Mouse (Mus musculus) olfactory bulb, adult 2 months (tissue): ENCODE measurements around the gene 9130019O22Rik. TPM values are rescaled to one million over a fixed set of nuclear protein-coding genes. Genes with fewer than 3 reads are reported as not detected.
"Not testable (repeated sequence)": the region's sequence is repeated elsewhere in the genome, so short reads cannot be mapped to it uniquely, and the experiment has no call there.

Experiments
- H3K27ac ChIP-seq: fragments of 200-500 bp; 2 replicates; pipeline ENCODE4 v1.5.1; 2012; ENCODE audit warnings: low read depth, low read length; ENCODE audit not compliant: insufficient read depth
- H3K4me1 ChIP-seq: fragments of 200-500 bp; 2 replicates; pipeline ENCODE4 v1.6.1; 2012; ENCODE audit warnings: low read length; ENCODE audit not compliant: control insufficient read depth, insufficient read depth
- H3K4me3 ChIP-seq: fragments of 200-500 bp; 2 replicates; pipeline ENCODE4 v1.5.1; 2012; ENCODE audit warnings: mild to moderate bottlenecking, low read depth, low read length, moderate library complexity; ENCODE audit not compliant: insufficient read depth
- CTCF ChIP-seq: fragments of 200-500 bp; IDR thresholded peaks from 2 replicates; pipeline ENCODE4 v1.5.1; 2012; ENCODE audit warnings: low read depth, mild to moderate bottlenecking, low read length, moderate library complexity; ENCODE audit not compliant: insufficient read depth
- POLR2A ChIP-seq: fragments of 200-500 bp; IDR thresholded peaks from 2 replicates; pipeline ENCODE4 v1.6.1; 2012; ENCODE audit warnings: mild to moderate bottlenecking, low read depth, low read length, moderate library complexity; ENCODE audit not compliant: insufficient read depth
- WGBS: fragments of 180-500 bp; shearing (Covaris S2); methylation state at CpG from one replicate; pipeline ENCODE4 v1.1.7; 2018; 5-methylcytosine and 5-hydroxymethylcytosine counted together
- polyA plus RNA-seq: library from polyadenylated mRNA; stranded (reverse); fragments of >200 nt; gene quantifications from 2 replicates; pipeline ENCODE4 v1.2.4, GENCODE M21; 2012; ENCODE audit warnings: low replicate concordance; ENCODE audit not compliant: missing spikeins, insufficient read depth, insufficient read length

9130019O22Rik gene
- polyA plus RNA-seq, 1 experiment: not detected

DNA sequence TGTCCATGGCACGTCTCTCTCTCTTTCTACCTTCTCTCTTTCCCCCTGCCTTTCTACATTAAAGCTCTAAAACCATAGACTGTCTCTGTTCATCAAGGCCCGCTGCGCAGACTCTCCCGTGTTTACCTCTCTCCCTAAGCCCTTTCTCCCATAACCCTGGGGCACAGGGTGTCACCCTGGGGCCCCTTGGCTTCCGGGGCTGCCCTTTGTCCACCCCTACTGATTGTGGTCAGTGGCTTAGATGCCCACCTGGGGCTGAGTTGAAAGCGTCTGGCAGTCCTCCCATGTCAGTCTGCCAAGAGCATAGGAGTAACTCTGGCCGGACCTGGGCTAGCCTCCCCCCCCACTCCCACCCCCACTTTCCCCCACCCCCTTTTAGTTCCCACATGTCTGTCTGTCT lies 3.3 kb upstream of the 9130019O22Rik start:
- Histone ChIP-seq H3K4me1 (peaks cover 17% of the 10 kb centered on the region), H3K4me3 (no peak overlapping the region), H3K27ac (no peak overlapping the region)
- no peak for TF ChIP-seq CTCF
- no peak for TF ChIP-seq POLR2A
- 66% methylated on average over 7 of the region's 7 CpGs for WGBS

DNA sequence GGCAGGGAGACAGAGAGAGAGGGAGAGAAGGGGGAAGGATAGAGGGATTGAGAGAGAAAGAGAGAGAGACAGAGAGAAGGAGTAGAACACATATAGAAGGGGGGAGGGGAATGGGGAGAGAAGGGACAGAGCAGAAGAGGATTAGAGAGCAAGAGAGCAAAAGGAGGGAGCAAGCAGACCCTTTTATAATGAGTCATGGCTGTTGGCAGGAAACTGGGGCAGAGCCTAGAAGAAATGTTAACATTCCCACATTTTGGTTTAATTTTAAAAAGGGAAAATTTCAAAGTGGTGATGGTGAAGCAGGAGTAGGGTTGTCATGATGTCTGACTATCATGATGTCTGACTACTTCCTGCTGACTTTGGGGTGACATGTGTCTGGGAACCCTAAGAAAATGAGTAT lies 1.2 kb upstream of the 9130019O22Rik start:
- not testable (repeated sequence) for H3K4me3 ChIP-seq, H3K27ac ChIP-seq

DNA sequence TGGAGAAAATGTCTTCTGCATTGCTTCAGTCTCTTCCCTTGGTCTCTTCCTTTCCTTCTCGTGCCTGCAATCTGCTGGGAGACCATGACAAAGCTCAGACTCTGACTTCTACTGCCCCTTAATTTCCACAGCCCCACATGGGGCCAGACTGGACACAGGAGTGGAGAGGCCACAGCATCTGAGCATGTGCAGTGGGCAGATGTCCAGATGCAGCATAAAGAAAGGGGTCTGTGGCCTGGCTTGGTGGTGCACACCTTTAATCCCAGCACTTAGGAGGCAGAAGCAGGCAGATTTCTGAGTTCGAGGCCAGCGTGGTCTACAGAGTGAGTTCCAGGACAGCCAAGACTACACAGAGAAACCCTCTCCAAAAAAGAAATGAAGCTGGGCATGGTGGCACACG lies 1.4 kb downstream of the 9130019O22Rik start:
- 94% methylated on average over 4 of the region's 4 CpGs for WGBS
- not testable (repeated sequence) for H3K4me1 ChIP-seq, H3K27ac ChIP-seq, H3K4me3 ChIP-seq

More for the DNA sequence above, 1.2 kb upstream of the 9130019O22Rik start:
- H3K4me1 ChIP-seq: peaks cover 17% of the 10 kb centered on the region

DNA sequence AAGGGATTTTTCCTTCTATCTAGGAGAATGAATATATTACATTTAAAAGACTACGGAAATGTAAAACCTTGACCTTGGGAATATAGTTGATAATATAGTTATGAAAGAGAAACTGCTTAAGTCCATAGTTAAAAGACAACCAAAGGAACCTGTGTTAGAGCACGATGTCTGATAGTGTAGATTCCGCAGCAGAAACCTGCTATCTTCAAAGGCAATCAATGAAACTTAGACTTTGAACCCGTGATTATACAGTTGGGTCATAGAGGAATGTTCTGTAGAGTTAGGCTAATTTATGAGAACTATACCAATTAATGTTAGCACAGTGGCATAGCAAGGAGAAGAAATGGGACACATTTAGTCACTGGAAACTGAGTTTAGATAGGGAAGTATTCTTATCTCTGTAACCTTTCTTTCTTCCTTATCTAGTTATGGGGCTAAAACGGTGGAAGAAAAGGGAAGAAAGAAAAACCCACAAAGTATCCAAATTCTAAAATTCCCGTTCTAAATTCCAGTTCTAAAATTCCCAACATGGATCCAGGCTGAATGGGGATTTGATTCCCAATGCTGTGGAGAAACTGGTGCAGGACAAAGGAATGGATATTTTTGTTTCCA lies 8.6 kb downstream of the 9130019O22Rik start:
- 82% methylated on average over 6 of the region's 6 CpGs for WGBS
- H3K27ac ChIP-seq: no peak overlapping the region
- no peak overlapping the region for H3K4me3 ChIP-seq
- no peak for TF ChIP-seq CTCF
- no peak for TF ChIP-seq POLR2A
- H3K4me1 ChIP-seq: peaks cover 7% of the 10 kb centered on the region; the same call in 1 of the 2 replicates

DNA sequence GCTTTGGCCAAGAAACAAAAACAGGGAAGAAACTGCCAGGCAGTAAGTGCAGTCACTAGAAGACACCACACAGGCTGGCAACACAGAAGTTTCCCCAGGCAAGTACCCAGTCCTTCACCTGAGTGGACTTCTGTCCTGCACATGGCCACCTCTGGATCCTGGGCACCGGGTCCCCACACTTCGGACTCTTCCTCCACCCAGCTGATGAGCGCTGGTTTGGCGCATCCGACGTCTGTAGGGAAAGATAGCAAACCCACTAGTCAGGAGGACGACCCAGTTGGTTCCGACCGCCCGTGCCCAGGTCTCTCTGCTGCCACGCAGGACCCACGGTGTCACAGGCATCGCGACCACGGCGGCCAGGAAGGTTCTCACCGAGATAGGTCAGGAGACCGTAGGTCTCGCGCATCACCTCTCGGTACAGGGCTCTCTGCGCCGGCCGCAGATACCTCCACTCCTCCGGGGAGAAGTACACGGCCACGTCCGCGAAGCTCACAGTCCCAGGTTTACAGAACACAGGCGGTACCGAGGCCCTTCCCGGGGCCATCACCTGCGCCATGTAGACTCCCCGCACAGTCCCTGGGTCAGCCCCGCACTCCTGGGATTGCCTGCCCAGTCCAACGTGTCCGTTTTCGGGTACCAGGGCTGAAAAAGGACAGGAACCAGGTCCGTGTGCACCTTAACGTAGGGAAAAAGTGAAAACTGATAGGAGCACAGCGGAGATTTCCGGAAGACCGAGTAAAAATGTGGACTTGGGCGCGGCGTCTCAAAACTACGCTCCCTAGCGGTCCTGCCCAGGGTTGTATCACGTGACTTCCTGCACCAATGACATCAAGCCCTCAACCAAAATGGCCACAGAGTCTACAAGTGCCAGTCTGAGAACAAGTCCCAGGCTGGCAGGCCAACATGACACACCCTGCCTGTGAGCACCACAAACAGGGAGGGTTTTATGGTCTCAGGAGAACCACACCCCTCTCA lies 11.4 kb downstream of the 9130019O22Rik start, which contains the start of gene Zfp747:
TSS of gene Zfp747 (minus strand) at position 780 of the 975 bp plus-strand sequence.
- Histone ChIP-seq H3K4me3 (peak within 1 kb of the TSS; percentile 85), H3K27ac (0 out of 2 replicates have a peak within 1 kb of the TSS, but pooled peaks have one; percentile 54)
- TF ChIP-seq POLR2A (peak; percentile 66), CTCF (peak; percentile 54; the same call in 1 of the 2 replicates)
- 1% methylated on average over 49 of the region's 49 CpGs for WGBS
- H3K4me1 ChIP-seq: not testable (repeated sequence)

DNA sequence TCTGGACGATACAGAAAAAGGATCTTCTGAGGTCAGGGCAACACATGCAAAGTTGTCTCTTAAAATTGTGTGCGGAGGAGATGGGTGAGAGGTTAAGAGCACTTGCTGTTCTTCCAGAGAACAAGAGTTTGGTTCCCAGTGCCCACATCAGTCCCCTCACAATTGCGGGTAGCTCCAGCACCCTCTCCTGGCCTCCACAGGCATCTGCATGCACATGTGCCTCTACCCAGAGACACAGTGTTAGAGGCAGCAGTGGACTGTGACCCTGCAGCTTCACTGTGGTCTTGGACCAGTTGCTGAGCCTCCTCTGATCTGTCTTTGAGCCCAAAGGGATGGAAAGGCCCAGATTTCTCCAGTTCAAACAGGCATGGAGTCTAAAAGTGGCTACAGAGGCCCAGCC lies 15.1 kb downstream of the 9130019O22Rik start:
- 88% methylated on average over 3 of the region's 3 CpGs for WGBS
- H3K4me3 ChIP-seq, H3K4me1 ChIP-seq, H3K27ac ChIP-seq: not testable (repeated sequence)

DNA sequence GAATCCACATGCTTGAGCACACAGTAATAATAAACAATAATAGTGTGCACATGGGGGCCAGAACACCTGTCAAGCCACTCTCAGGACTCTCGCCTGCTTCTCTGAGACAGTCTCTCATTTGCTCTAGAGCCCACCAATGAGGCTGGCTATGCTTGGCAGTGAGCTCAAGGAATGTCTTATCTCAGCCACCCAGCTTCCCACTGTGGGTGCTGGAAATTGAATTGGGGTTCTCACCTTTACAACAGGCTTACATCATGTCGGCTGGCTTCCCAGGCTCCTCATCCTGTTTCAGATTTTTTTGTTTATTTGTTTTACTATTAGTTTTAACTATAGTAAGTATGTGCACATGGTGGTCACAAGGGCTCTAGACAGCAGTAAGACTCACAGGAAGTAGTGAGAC lies 15.8 kb downstream of the 9130019O22Rik start:
- Histone ChIP-seq H3K4me3 (no peak overlapping the region), H3K4me1 (peaks cover 7% of the 10 kb centered on the region; the same call in 1 of the 2 replicates), H3K27ac (no peak overlapping the region)
- no peak for TF ChIP-seq CTCF
- TF ChIP-seq POLR2A: no peak
- WGBS: 89% methylated on average over 2 of the region's 2 CpGs

DNA sequence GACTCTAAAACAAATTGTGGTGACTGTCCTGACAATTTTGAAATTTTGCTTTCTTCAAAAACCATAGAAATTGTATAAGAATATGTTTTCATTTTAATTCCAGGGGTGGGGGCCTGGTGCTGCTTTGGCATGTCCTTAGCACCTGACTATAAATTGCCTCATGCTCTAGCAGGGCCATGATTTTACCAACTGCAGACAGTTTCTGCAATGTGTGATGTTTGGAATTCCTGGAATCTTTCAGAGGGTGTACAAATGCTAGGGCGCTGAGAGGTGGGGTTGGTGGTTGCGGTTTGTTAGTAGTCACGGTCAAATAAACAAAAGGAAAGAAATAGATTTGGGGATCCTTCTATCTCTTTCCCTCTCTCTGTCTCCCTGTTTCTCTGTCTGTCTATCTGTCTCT lies 20.7 kb downstream of the 9130019O22Rik start:
- H3K27ac ChIP-seq: no peak overlapping the region
- 91% methylated on average over 3 of the region's 3 CpGs for WGBS
- peaks cover 10% of the 10 kb centered on the region for H3K4me1 ChIP-seq
- TF ChIP-seq CTCF (no peak), POLR2A (no peak)
- no peak overlapping the region for H3K4me3 ChIP-seq

DNA sequence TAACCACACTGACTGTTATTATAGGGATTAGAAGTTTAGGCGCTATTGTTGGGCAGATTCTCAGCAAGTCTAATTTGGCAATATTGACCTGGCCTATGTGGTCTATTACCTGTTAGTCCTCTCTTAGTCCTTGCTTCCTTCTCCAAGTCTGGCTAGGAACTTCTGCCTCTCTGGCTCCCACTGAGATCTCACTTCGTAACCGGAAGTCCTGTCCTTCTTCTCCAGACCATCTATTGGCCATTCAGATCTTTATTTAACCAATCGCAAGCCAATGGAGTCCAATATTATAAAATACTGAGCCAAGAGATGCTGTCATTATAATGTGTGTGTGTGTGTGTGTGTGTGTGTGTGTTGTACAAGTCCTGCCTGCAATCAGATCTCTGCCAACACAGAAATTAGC lies 22.8 kb downstream of the 9130019O22Rik start:
- peaks cover 10% of the 10 kb centered on the region for H3K4me1 ChIP-seq
- WGBS: 57% methylated on average over 4 of the region's 4 CpGs
- no peak overlapping the region for H3K4me3 ChIP-seq
- TF ChIP-seq CTCF (no peak), POLR2A (no peak)
- no peak overlapping the region for H3K27ac ChIP-seq
